7 mouse cellular contexts compared by ENCODE assay signal in the genomic region with DNA sequence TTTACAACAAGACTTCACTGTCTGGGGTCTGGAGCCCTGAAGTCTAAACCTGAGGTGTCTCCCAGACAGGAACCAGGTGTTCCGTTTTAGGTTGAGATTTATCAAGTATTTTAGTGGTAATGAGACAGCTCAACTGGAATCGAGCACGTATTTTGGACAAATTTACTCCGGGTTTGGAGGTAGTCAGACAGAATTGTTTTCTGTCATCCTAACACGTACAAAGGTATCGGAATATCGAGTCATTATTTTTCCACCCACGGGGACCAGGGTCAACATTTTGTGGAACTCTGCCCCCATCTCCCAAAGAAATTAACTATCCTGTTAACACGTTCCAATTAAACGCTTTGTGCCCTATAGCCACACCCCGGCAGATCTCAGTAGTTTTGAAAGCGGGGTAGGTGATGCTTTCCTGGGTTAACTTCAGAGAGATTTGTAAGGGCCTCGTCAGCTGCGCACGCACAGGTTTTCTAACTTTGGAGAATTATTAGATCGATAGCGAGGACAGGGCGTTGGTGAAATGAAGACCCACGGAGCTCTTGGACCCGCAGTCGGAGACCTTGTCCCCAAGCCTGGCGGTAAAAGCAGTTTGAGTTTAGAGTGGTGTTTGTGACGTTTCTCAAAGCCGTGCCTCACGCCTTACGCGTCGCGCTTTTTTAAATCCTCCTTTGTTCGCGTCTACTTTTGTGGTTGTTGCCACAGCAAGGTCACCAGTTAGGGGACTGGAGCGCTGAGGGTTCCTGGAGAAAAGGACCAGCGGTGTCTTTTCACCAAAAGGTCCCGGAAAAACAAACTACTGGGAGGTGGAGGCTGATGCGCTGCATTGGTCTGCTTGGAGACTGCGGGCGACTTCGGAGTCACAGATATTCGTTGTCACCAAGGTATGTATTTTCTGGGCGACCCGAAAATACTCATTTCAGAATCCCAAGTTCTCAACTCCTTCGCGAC. TPM values are rescaled to one million over a fixed set of nuclear protein-coding genes. Genes with fewer than 3 reads are reported as not detected.
A peak's percentile ranks its signal among the peaks of the same experiment; 100 is the strongest.
DNase-seq lines count a peak whose midpoint lies in the region; ATAC-seq lines count a peak whose summit lies in the region.

No protein-coding gene starts in this region.

- H3K27ac ChIP-seq in embryonic facial prominence, embryonic 15.5 days (replicated peaks), result no peak overlapping the region
- no peak overlapping the region for H3K27ac ChIP-seq in limb, embryonic 11.5 days (replicated peaks; ENCODE audit: low read depth, low read length)

- peak; percentile 69 for DNase-seq in limb, embryonic 11.5 days (ENCODE audit: low spot score)
- DNase-seq in retina, embryonic 14.5 days (ENCODE audit: low spot score), result peak; percentile 45
- DNase-seq in left cerebral cortex, postnatal 25 days (ENCODE audit: low spot score in 2 of 2), result no peak
- DNase-seq in thymus, adult 18-20 months, result no peak

- no peak overlapping the region for H3K9ac ChIP-seq in embryonic facial prominence, embryonic 15.5 days
- H3K9ac ChIP-seq in limb, embryonic 11.5 days (ENCODE audit: low read length), result peak overlapping the region; percentile 18; the same call in 1 of the 2 replicates

- ATAC-seq in megakaryocyte, adult 5-6 weeks (ENCODE audit: poor library complexity, severe bottlenecking), result no peak
- no peak for ATAC-seq in embryonic facial prominence, embryonic 15.5 days (ENCODE audit: insufficient number of reproducible peaks, low FRiP score, low TSS enrichment, low read depth)
- ATAC-seq in limb, embryonic 11.5 days (ENCODE audit: insufficient number of reproducible peaks, low FRiP score, low TSS enrichment, low read depth), result no peak

- H3K4me2 ChIP-seq in embryonic facial prominence, embryonic 15.5 days (replicated peaks), result peak overlapping the region; percentile 77
- H3K4me2 ChIP-seq in limb, embryonic 11.5 days (ENCODE audit: low read depth, severe bottlenecking), result peak overlapping the region; percentile 76

- H3K27me3 ChIP-seq in megakaryocyte, embryonic 14.5 days (replicated peaks), result peaks cover 63% of the 10 kb centered on the region
- H3K27me3 ChIP-seq in embryonic facial prominence, embryonic 15.5 days, result peaks cover 41% of the 10 kb centered on the region
- H3K27me3 ChIP-seq in limb, embryonic 11.5 days (ENCODE audit: control insufficient read depth, insufficient read depth, low read length), result peaks cover 11% of the 10 kb centered on the region

- no peaks in the 10 kb centered on the region for H3K36me3 ChIP-seq in megakaryocyte, embryonic 14.5 days (replicated peaks; ENCODE audit: low read length)
- H3K36me3 ChIP-seq in embryonic facial prominence, embryonic 15.5 days, result no peaks in the 10 kb centered on the region
- H3K36me3 ChIP-seq in limb, embryonic 11.5 days (ENCODE audit: control insufficient read depth, insufficient read depth, low read length), result no peaks in the 10 kb centered on the region

- peaks cover 28% of the 10 kb centered on the region for H3K4me1 ChIP-seq in megakaryocyte, embryonic 14.5 days
- peaks cover 6% of the 10 kb centered on the region; the same call in 1 of the 2 replicates for H3K4me1 ChIP-seq in embryonic facial prominence, embryonic 15.5 days
- H3K4me1 ChIP-seq in limb, embryonic 11.5 days (ENCODE audit: control insufficient read depth, insufficient read depth, low read length), result 0 out of 2 replicates have a peak, but pooled peaks cover 3% of the 10 kb centered on the region

- WGBS in embryonic facial prominence, embryonic 15.5 days, result 2% methylated on average over 43 of the region's 43 CpGs
- 3% methylated on average over 43 of the region's 43 CpGs for WGBS in limb, embryonic 11.5 days

- H3K9me3 ChIP-seq in megakaryocyte, embryonic 14.5 days, result no peaks in the 10 kb centered on the region
- H3K9me3 ChIP-seq in embryonic facial prominence, embryonic 15.5 days (replicated peaks), result no peaks in the 10 kb centered on the region
- no peaks in the 10 kb centered on the region for H3K9me3 ChIP-seq in limb, embryonic 11.5 days (ENCODE audit: control insufficient read depth, low read length)

- intact Hi-C loops in left cerebral cortex, postnatal 25 days (cut with DNase I), result no loop called here

- H3K4me3 ChIP-seq in megakaryocyte, embryonic 14.5 days (replicated peaks), result peak overlapping the region; percentile 90
- H3K4me3 ChIP-seq in embryonic facial prominence, embryonic 15.5 days (replicated peaks), result peak overlapping the region; percentile 40
- H3K4me3 ChIP-seq in limb, embryonic 11.5 days (ENCODE audit: low read depth, low read length), result peak overlapping the region; percentile 44

RNA-seq across cellular contexts. Expression of gene Zfp322a, which starts 26.6 kb away (rescaled TPM):
- polyA plus RNA-seq in megakaryocyte, embryonic 14.5 days (2012; ENCODE audit: insufficient read depth, low replicate concordance), result 0.07 TPM in 1 of 2 replicates, not detected in the other
- 18.8 and 20.3 TPM in 2 replicates for total RNA-seq in megakaryocyte, adult 5-6 weeks (2015)
- total RNA-seq in megakaryocyte, adult 5-6 weeks (2017), result 39.8 and 46.7 TPM in 2 replicates
- polyA plus RNA-seq in embryonic facial prominence, embryonic 15.5 days (2015; fragmentation: Nextera tagmentation; extraction: Ambion mirVana), result 38.5 and 43.1 TPM in 2 replicates
- 71.9 and 76.4 TPM in 2 replicates for polyA plus RNA-seq in limb, embryonic 11.5 days (2014; fragmentation: Nextera tagmentation; extraction: Ambion mirVana)
- total RNA-seq in left cerebral cortex, postnatal 25 days (2021), result 10 to 100 TPM; 35.1 to 36.5 TPM

RNA-seq across cellular contexts. Expression of gene Abt1, which starts 28.1 kb away (rescaled TPM):
- 1.6 and 7.8 TPM in 2 replicates for polyA plus RNA-seq in megakaryocyte, embryonic 14.5 days (2012; ENCODE audit: insufficient read depth, low replicate concordance)
- 5.1 and 5.2 TPM in 2 replicates for total RNA-seq in megakaryocyte, adult 5-6 weeks (2015)
- 6.8 and 11.2 TPM in 2 replicates for total RNA-seq in megakaryocyte, adult 5-6 weeks (2017)
- polyA plus RNA-seq in embryonic facial prominence, embryonic 15.5 days (2015; fragmentation: Nextera tagmentation; extraction: Ambion mirVana), result 12.2 and 12.7 TPM in 2 replicates
- polyA plus RNA-seq in limb, embryonic 11.5 days (2014; fragmentation: Nextera tagmentation; extraction: Ambion mirVana), result 16.3 and 17.4 TPM in 2 replicates
- 1 to 10 TPM; 8.3 to 8.9 TPM for total RNA-seq in left cerebral cortex, postnatal 25 days (2021)

Comparison
In these comparisons a context has a peak if more than half of its experiments do, and no peak if none do; other contexts are left out.
1. H3K4me3 ChIP-seq: peak in every context shown above with its lines; median percentile 90 in megakaryocyte, embryonic 14.5 days; 44 in limb, embryonic 11.5 days; 40 in embryonic facial prominence, embryonic 15.5 days.
2. DNase-seq: peak in limb, embryonic 11.5 days (single experiment) and retina, embryonic 14.5 days (single experiment); none in left cerebral cortex, postnatal 25 days (0 of 2) and thymus, adult 18-20 months (0 of 2).
3. RNA of gene Zfp322a, which starts 26.6 kb away (polyA plus RNA-seq): 71.9 to 76.4 TPM in limb, embryonic 11.5 days and 38.5 to 43.1 TPM in embryonic facial prominence, embryonic 15.5 days; 0.07 TPM in megakaryocyte, embryonic 14.5 days; every median in the first group is over 10 times any median in the second.